Mouse (Mus musculus) cortical plate, adult 2 months (tissue): Measurements from ENCODE around the gene Rad23a.

Experiments
- CTCF ChIP-seq: fragments of 200-500 bp; IDR thresholded peaks from 2 replicates; pipeline ENCODE4 v1.5.1; 2011; ENCODE audit warnings: mild to moderate bottlenecking, control low read depth, low read length; ENCODE audit not compliant: insufficient read depth; ENCODE audit errors: extremely low read depth
- POLR2A ChIP-seq: fragments of 200-500 bp; IDR thresholded peaks from 2 replicates; pipeline ENCODE4 v1.6.1; 2011; ENCODE audit warnings: mild to moderate bottlenecking, low read length, control low read depth; ENCODE audit not compliant: insufficient read depth; ENCODE audit errors: extremely low read depth

DNA sequence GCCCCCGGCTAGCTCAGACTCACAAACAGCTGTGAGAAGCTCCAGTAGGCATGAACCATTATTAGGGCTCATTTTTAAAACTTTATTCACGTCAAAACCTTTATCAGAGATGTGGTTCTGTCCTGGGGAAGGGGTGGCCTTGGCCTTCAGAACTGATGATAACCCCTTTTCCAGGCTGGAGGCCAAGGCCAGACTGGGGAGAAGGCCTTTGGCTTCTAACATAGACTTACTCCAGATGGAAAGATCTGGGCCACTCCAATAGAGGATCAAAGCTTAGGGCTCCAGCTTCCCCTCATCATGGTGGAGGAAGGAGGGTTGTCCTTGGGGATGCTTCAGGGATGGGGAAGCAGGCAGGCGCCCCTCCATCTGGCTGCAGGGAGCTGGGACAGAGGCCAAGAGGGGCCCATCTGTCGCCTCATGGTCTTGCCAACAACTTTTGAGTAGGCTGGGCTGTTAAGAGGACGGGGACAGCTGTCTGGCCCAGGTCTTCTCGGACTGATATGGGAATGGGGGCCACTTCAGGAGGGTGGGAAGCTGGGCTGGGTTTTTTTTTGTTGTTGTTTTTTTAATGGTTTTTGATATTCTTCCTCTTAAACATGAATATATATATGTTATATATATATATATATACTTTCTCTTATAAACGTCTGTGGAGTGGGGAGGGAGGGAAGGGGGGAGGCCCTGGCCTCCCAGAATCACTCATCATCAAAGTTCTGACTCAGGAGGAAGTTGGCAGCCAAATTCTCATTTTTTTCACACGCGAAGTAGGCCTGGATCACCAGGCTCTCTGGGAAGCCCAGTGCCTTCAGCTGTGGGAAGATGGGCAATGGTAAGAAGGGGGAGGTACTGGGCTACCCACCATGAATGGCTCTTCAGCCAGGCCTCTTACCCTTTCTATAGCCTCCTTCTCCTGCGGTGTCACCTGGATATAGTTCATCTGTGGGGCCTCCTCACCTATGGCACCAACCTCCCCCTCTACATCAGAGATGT is 5.3 kb downstream of the Rad23a start:
- TF ChIP-seq POLR2A = no peak
- no peak for TF ChIP-seq CTCF
